Mouse (Mus musculus) mouse trophoblast stem cell (cell line): ENCODE results near the gene Immp2l.
"Not testable (repeated sequence)": the region's sequence is repeated elsewhere in the genome, so short reads cannot be mapped to it uniquely, and the experiment has no call there.

Source experiments
- in situ Hi-C, 2 experiments: fragments of 300-500 bp; cut with MseI, MboI; formaldehyde crosslinking; loops; 2 replicates in 1 of 2; 3 replicates in 1 of 2; pipeline ENCODE4 v1.15.1; 2025

Gene Immp2l

DNA sequence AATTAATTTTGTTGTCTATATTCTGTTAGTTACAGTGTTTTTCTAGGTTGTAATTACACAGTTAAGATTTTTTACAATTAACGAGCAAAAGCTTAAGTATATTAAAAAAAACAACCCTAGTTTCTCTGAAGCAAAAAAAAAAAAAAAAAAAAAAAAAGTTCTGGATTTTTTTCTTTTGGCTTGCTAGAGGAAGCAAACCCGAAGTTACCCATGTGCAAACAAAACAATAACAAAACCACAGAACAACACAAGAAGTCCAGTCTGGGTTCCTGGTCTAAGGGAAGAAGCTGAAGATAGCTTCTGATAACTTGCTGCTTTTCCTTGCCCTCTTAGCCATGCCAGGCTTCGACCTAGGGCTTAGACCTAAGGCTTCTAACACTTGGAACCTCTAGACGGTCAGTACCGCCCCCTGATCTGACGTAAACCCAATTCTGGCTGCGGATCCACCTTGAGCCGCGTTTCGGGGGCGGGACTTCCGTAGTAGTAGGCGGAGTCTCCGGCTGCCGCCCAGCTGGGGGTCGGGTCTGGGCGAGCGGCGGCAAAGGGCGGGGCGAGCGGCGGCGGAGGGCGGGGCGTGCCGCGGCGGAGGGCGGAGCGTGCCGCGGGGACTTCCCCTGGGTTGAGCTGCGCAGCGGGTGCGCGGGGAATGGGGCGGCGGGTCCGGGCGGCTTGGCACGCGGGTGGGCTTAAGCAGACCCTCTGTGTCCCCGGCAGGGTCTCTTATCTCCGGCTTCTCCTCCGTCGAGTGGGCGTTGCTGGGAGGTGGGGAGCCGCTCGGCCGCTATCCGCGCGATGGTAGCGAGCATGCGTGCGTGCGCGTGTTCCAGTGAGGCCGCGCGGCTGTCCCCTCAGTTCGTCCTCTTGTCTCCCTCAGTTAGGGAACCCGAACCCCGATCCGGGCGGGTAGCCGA, at the start of gene Immp2l:
TSS of gene Immp2l (plus strand) at position 580 of the 911 bp plus-strand sequence.
- in situ Hi-C loops = no loop called here

DNA sequence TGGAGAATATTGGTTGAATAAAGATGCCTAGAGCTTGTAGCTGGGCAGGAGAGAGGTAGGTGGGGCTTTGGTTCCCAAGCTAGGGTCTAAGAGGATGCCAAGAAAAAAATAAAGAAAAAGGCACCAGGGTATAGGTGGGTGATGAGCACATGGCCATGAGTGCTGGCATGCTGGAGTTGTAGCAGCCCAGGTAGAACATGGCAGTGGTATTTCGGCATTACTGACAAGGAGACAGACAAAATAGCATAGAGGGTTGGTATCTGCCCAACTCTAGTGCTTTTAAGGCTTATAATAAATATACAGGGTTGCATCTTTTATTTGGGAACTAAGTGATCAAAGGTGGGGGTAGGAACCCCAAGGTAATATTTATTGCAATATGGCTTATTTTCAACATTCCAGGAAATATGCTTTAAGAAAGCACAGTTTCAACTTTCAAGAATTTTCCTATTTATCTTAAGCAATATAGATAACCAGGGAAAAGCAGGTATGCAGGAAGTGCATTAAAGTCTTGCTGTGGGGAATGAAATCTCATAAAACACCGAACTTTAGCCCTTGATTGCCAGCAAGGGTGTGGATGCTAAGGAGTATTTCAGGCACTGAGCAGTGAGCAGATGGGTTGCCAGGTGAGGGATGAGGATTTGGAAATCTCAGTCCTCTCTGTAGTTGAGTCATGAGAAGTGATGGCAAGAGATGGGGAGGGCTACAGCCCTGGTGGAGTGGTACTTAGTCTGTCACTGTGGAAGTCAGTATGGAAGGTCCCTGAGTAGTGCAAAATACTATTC, 45.0 kb upstream of the Immp2l start:
- in situ Hi-C loops = no loop called here

GRCm38 (mm10) chr12:40979716-40980115, 44.2 kb upstream of the Immp2l start:
- in situ Hi-C loops = no loop called here

DNA sequence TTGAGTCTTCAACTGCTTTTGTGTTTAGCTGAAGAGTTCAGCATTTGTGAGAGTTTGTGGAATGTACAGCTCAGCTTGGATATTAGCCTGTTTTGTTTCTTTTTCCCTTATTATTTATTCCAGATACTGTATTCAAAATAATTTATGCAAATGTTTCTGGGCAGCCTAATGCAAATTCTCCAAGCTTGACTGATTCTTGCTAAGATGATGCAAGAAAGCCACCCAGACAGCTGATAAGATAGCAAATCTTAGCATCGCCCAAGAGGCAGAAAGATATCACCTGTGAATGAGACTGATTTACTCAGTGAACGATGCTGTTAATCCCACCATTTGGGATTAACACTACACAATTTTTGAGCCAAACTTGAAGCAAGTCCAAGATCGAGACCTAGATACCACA, 43.7 kb upstream of the Immp2l start:
- in situ Hi-C loops = no loop called here

DNA sequence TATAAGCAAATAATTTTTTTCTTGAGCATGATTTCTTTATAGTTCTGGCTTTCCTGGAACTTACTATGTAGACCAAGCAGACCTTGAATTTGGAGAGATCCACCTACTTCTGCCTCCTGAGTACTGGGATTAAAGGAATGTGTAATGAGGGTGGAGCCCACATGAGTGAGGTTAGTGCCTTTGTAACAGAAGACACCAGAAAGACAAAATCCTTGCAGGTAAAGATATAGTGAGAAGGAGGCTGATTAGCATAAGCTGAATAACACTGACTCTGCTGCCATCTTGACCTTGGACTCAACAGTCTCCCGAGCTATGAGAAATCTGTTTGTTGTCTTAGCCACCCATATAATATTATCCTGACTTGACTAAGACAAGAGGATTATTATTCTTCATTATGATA, 40.9 kb upstream of the Immp2l start:
- in situ Hi-C loops = no loop called here

DNA sequence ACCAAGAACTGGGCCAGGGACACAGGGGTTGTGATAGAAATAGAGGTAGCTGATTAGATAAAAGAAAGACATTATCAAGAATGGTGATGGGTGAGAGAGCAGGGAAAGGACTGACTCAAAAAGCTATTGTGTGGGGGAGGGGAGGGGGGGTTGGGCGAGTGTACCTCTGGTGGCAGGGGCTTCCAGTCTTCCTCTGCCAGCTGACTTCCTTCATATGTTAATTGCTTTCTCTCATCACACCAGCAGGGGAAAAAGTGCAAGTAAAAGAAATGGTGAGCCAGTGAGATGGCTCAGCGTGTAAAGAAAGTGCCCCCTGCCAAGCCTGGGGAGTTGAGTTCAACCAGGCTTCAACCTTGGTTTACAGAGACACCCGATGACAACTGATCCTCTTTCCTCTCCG, 39.2 kb upstream of the Immp2l start:
- in situ Hi-C loops = no loop called here

DNA sequence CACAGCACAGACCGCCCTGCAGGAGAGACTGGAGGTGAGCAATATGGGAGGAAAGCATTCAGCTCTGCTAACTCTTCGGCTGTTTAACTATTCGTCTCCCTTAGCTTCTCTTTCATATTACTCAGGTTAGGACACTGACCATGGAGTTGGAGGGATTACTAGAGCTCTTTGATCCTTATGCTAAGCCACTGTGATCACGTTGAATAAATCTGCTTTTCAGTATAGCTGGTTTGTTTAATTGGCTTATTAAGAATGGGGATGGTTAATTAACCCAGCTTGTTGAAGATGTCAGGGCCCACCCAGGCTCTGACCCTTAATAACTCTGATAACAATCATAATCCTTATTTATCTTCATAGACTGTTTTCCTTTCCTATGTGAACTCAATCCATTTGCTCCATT, 38.1 kb upstream of the Immp2l start:
- in situ Hi-C loops = no loop called here

- in situ Hi-C loops = no loop called here
Measured at GRCm38 (mm10) chr12:40988311-40989065, 35.4 kb upstream of the Immp2l start.

GRCm38 (mm10) chr12:40991647-40992046, 32.2 kb upstream of the Immp2l start:
- in situ Hi-C loops = no loop called here

DNA sequence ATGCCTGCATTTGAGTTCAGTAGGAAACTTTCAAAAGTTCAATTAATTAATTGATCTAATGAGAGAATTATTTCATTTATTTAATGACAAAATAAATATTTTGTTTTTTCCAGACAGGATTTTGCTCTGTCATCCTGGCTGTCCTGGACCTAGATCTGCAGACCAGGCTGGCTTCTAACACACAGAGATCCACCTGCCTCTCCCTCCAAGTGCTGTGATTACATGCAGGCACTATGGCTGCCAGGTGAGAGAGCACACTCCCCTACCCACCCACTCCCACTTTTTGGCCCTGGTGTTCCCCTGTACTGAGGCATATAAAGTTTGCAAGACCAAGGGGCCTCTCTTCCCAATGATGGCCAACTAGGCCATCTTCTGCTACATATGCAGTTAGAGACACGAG, 31.7 kb upstream of the Immp2l start:
- in situ Hi-C loops = not testable (repeated sequence)

GRCm38 (mm10) chr12:40994846-40995245, 29.0 kb upstream of the Immp2l start:
- in situ Hi-C loops = no loop called here

DNA sequence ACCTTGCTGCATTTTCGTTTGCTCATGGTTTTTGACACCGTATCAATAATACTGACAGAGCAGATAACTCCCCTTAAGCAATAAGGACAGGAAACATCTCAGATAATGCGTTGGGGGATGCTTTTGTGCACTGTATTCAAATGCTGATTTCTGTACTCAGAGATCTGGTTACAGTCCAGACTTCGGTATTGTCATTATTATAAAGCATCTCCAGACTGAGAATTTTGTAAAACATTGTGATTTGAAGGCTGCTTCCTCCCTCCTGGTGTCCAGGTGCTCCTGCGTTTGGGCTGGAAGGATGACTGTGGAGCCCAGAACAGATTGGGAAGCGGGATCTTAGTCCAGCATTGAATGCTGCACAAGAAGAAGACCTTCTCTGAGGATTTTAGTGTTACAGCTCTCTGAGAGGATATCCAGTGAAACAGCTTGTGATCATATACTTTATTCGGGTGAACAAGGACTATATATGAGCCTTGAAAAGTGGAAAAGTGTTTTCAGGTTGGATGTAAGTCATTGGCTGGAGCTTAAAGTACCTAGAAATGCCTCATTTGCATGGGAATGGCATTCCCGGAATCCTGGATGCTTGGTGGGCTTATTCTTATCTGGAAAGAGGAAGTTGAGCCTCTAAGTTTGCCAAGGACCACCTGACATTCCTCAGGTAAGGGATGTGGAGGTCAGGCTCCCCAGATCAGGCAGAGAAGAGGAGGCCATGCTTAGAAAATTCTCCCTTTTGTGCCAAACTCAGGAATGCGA, 28.1 kb upstream of the Immp2l start:
- in situ Hi-C loops = no loop called here

DNA sequence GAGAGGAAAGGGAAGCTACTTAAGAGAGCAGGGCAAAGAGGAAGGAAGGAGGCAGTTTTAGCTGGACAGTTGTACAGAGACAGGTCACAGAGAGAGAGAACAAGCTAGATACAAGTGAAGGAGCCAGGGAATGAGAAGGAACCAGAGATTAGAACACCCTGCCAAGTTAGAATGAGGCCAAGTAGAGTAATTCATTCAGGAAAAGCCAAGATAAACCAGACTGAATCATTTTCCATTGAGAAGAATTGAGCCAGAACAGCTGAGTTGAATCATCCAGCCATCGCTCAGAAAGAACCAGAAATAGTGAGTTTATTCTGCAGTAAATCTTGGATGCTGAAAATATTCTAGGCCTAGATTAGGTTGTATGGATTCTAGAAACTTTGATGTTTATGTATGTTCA, 1.4 kb upstream of the Immp2l start:
- in situ Hi-C loops = no loop called here

DNA sequence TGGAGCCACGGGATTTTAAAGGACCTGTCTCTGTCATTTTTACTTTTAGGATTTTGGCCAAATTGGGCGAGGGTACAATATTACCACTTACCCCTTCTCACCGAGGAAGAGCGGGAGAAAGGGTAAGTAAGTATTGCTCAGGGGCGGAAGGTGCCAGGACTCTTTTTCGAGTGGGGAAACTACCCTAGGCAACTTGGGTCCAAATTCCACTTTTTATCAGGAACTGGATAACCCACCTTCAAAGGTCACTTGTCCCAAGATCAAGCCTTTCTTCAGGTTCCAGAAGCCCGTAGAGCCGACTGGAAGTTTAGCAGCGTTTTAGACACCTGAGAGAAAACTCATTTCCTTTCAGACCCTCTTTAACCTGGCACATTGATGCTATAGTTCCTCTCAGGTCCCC, 622 bp downstream of the Immp2l start:
- in situ Hi-C loops = no loop called here

GRCm38 (mm10) chr12:41027485-41027884, 3.6 kb downstream of the Immp2l start:
- in situ Hi-C loops = no loop called here

GRCm38 (mm10) chr12:41031119-41031518, 7.2 kb downstream of the Immp2l start:
- in situ Hi-C loops = no loop called here

- in situ Hi-C loops = no loop called here
Measured at GRCm38 (mm10) chr12:41033196-41033595, 9.3 kb downstream of the Immp2l start.

GRCm38 (mm10) chr12:41039834-41040233, 15.9 kb downstream of the Immp2l start:
- in situ Hi-C loops = no loop called here

- in situ Hi-C loops = no loop called here
Measured at GRCm38 (mm10) chr12:41041737-41042136, 17.8 kb downstream of the Immp2l start.

DNA sequence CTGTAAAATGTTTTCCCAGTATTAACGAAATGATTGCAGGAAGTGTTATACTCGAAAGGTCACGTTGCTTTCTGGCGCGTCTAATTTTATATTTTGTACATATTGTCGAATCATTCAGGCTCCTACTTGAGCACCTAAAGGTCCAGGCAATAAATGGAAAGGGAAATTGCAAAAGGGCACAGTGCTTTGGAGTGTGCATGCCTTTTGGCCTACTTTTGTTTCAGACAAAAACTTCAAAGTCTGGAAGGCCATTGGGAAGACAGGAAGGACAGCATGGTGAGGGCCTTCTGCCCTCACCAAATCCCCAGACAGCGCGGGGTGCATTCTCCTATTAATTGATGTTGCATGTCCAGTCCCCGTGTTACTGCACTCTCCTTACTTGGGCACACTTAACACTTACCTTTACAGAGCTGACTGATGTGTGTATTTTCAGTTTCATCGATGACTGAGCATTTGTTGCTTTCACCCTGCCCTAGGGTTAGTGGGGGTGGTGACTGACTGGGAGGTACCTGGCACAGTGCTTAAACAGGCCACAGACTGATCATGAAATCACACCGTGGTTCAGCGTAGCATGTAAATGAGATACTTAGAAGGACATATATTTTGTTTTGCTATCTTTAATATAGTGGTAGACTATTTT, 20.7 kb downstream of the Immp2l start:
- in situ Hi-C loops = no loop called here
